Comparison of ENCODE assay signal across 7 mouse cellular contexts in the genomic region with DNA sequence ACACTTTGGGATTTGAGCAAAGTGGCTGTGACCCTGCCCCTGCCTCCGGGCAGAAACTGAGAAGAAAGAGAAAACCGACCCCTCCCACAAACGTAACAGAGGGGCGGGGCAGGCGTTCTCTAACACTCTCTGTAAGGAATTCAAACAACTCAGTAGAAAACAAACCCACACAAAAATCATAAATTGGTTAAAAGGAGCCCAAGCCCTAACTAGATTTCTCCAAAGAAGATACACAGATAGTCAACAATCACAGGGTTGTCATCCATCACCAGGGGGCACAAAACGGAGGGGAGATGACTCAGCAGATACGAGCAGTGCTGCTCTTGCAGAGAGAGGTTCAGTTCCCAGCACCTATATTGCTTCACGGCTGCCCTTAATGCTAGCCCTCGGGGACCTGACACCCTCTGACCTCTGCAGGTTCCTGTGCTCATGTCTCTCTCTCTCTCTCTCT.
A peak's percentile ranks its signal among the peaks of the same experiment; 100 is the strongest.
DNase-seq lines count a peak whose midpoint lies in the region; ATAC-seq and TF ChIP-seq lines count a peak whose summit lies in the region.

No protein-coding gene starts in this region.

- WGBS in heart, embryonic 14.5 days, result 17% methylated on average over 9 of the region's 9 CpGs
- WGBS in liver, adult 2 months, result 15% methylated on average over 9 of the region's 9 CpGs

- peak overlapping the region; percentile 93 for H3K4me2 ChIP-seq in CH12.LX (ENCODE audit: insufficient read depth, low read depth, poor library complexity, severe bottlenecking)
- peak overlapping the region; percentile 49 for H3K4me2 ChIP-seq in heart, embryonic 14.5 days (ENCODE audit: low read length)

- TF ChIP-seq CTCF in CH12.LX (conservative IDR thresholded peaks at IDR 0.05 in 1 of 2, IDR thresholded peaks at IDR 0.05 in 1 of 2; ENCODE audit: low read depth in 2 of 2, low read length in 2 of 2), result no peak; a peak in 1 of 4 replicates
- TF ChIP-seq CTCF in liver, adult 2 months (IDR thresholded peaks at IDR 0.05; ENCODE audit: low read depth, low read length), result no peak

- H3K79me2 ChIP-seq in CH12.LX (replicated peaks; ENCODE audit: control insufficient read depth, extremely low read depth, insufficient read depth, poor library complexity, severe bottlenecking), result no peaks in the 10 kb centered on the region
- no peaks in the 10 kb centered on the region for H3K79me2 ChIP-seq in liver, adult 2 months (ENCODE audit: control insufficient read depth, insufficient read depth, low read length)

- TF ChIP-seq POLR2A in CH12.LX (IDR thresholded peaks at IDR 0.05; ENCODE audit: low read depth, low read length), result no peak
- no peak for TF ChIP-seq POLR2A in liver, adult 2 months (IDR thresholded peaks at IDR 0.05; ENCODE audit: extremely low read depth, insufficient read depth, low read length)

- H3K9me3 ChIP-seq in CH12.LX (replicated peaks; ENCODE audit: low read length), result no peaks in the 10 kb centered on the region
- no peaks in the 10 kb centered on the region for H3K9me3 ChIP-seq in heart, embryonic 14.5 days (ENCODE audit: control insufficient read depth, low read length)

- DNase-seq in CH12.LX (ENCODE audit: extremely low read depth) (no peak), WW6 (ENCODE audit: low read depth, low spot score) (peak; percentile 45)
- peak; percentile 54 for DNase-seq in liver, adult 2 months (ENCODE audit: extremely low read depth, low read depth, low spot score)
- DNase-seq in neural tube, embryonic 10.5 days (ENCODE audit: extremely low spot score, low spot score), result peak; percentile 31
- DNase-seq in spleen, postnatal 4 days (ENCODE audit: low spot score in 2 of 2), result no peak
- DNase-seq in layer of hippocampus, adult 18-20 months (ENCODE audit: low spot score in 2 of 2), result no peak

- no peaks in the 10 kb centered on the region for H3K36me3 ChIP-seq in CH12.LX (replicated peaks in 1 of 2; ENCODE audit: control insufficient read depth in 1 of 2, insufficient read depth in 1 of 2, low read length in 1 of 2)
- no peaks in the 10 kb centered on the region for H3K36me3 ChIP-seq in heart, embryonic 14.5 days (ENCODE audit: control insufficient read depth, insufficient read depth, low read length)
- no peaks in the 10 kb centered on the region for H3K36me3 ChIP-seq in liver, adult 2 months (ENCODE audit: control insufficient read depth, insufficient read depth, low read length)

- H3K4me3 ChIP-seq in CH12.LX (replicated peaks in 1 of 3; ENCODE audit: low read depth in 2 of 3, low read length in 2 of 3, poor library complexity in 1 of 3), result peak overlapping the region in 2 of 3 experiments; percentile 23 to 41
- H3K4me3 ChIP-seq in heart, embryonic 14.5 days (ENCODE audit: control insufficient read depth in 1 of 2, insufficient read depth in 1 of 2, low read depth in 1 of 2, low read length in 2 of 2), result peak overlapping the region; percentile 19 to 28; a peak in 3 of 4 replicates
- H3K4me3 ChIP-seq in liver, adult 2 months (ENCODE audit: insufficient read depth, low read depth, low read length), result no peak overlapping the region; the same call in 1 of the 2 replicates

- no peak for ATAC-seq in heart, embryonic 14.5 days (ENCODE audit: insufficient number of reproducible peaks, insufficient read depth, low FRiP score, low read depth)

- H3K4me1 ChIP-seq in CH12.LX (ENCODE audit: control insufficient read depth in 1 of 2, insufficient read depth in 2 of 2), result peaks cover 0 to 12% of the 10 kb centered on the region in 2 experiments; a peak in 3 of 4 replicates
- H3K4me1 ChIP-seq in heart, embryonic 14.5 days (ENCODE audit: control insufficient read depth in 2 of 2, insufficient read depth in 2 of 2, low read length in 2 of 2), result peaks cover 19 to 27% of the 10 kb centered on the region in 2 experiments
- H3K4me1 ChIP-seq in liver, adult 2 months (ENCODE audit: control insufficient read depth, insufficient read depth, low read length), result peaks cover 6% of the 10 kb centered on the region

- H3K27ac ChIP-seq in CH12.LX (ENCODE audit: insufficient read depth, low read depth), result no peak overlapping the region
- no peak overlapping the region for H3K27ac ChIP-seq in heart, embryonic 14.5 days (replicated peaks in 1 of 2; ENCODE audit: control insufficient read depth in 1 of 2, insufficient read depth in 1 of 2, low read depth in 2 of 2, low read length in 2 of 2)
- no peak overlapping the region; the same call in 1 of the 2 replicates for H3K27ac ChIP-seq in liver, adult 2 months (replicated peaks; ENCODE audit: insufficient read depth, low read depth, low read length)

- dilution Hi-C loops in CH12.LX (cut with MboI; ENCODE audit: extremely low pct_ligation_motif_present, extremely low pct_unique_long_range_greater_than_20kb, low sequenced_read_pairs), result no loop called here

- in situ Hi-C loops in CH12.LX (cut with MboI; ENCODE audit: low pct_ligation_motif_present, low pct_unique_long_range_greater_than_20kb, low sequenced_read_pairs), result loop anchor here (25.0 kb wide), 1 partner anchor 422 kb away; no protein-coding TSS in a partner anchor

- H3K9ac ChIP-seq in CH12.LX (ENCODE audit: insufficient read depth, low read depth), result 0 out of 2 replicates have a peak overlapping the region, but pooled peaks have one; percentile 19
- H3K9ac ChIP-seq in heart, embryonic 14.5 days (ENCODE audit: low read length), result 0 out of 2 replicates have a peak overlapping the region, but pooled peaks have one; percentile 12
- no peak overlapping the region for H3K9ac ChIP-seq in liver, adult 2 months (ENCODE audit: low read depth, low read length)

- no peaks in the 10 kb centered on the region for H3K27me3 ChIP-seq in CH12.LX (replicated peaks)
- H3K27me3 ChIP-seq in heart, embryonic 14.5 days (ENCODE audit: control insufficient read depth, insufficient read depth, low read length), result no peaks in the 10 kb centered on the region
- H3K27me3 ChIP-seq in liver, adult 2 months (ENCODE audit: control insufficient read depth, insufficient read depth, low read length), result no peaks in the 10 kb centered on the region

- no peak for TF ChIP-seq RAD21 in CH12.LX (IDR thresholded peaks at IDR 0.05; ENCODE audit: low read depth, low read length)

- no peak for TF ChIP-seq EP300 in CH12.LX (IDR thresholded peaks at IDR 0.05; ENCODE audit: low read length)

TF ChIP-seq in CH12.LX, 34 proteins besides CTCF, POLR2A, EP300 and RAD21:
- no peak for TF ChIP-seq GABPA (IDR thresholded peaks at IDR 0.05; ENCODE audit: insufficient replicate concordance, low read depth, low read length)
- no peak for TF ChIP-seq SMC3 (IDR thresholded peaks at IDR 0.05; ENCODE audit: low read depth, low read length)
- TF ChIP-seq MAZ (IDR thresholded peaks at IDR 0.05; ENCODE audit: low read depth, low read length), result no peak
- TF ChIP-seq E2F4 (IDR thresholded peaks at IDR 0.05; ENCODE audit: insufficient replicate concordance, low read depth, low read length), result no peak
- TF ChIP-seq MAFK (IDR thresholded peaks at IDR 0.05; ENCODE audit: insufficient replicate concordance, low read length), result peak; percentile 93
TF ChIP-seq in CH12.LX: peak in this region for 1.

Comparison
In these comparisons a context has a peak if more than half of its experiments do, and no peak if none do; other contexts are left out.
1. DNase-seq: peak in WW6 (single experiment), liver, adult 2 months (single experiment) and neural tube, embryonic 10.5 days (single experiment); none in CH12.LX (single experiment), spleen, postnatal 4 days (0 of 2) and layer of hippocampus, adult 18-20 months (0 of 2).